Mouse (Mus musculus) cortical plate, adult 2 months (tissue): ENCODE data around the gene Fbxo40.

Experiments
- CTCF ChIP-seq: fragments of 200-500 bp; IDR thresholded peaks from 2 replicates; pipeline ENCODE4 v1.5.1; 2011; ENCODE audit warnings: mild to moderate bottlenecking, control low read depth, low read length; ENCODE audit not compliant: insufficient read depth; ENCODE audit errors: extremely low read depth
- POLR2A ChIP-seq: fragments of 200-500 bp; IDR thresholded peaks from 2 replicates; pipeline ENCODE4 v1.6.1; 2011; ENCODE audit warnings: mild to moderate bottlenecking, low read length, control low read depth; ENCODE audit not compliant: insufficient read depth; ENCODE audit errors: extremely low read depth

GRCm38 (mm10) chr16:36925797-36926196 lies 64.5 kb downstream of the Fbxo40 start:
- TF ChIP-seq POLR2A, result no peak
- no peak for TF ChIP-seq CTCF
